In genomic region chr5:145120921-145121320, GRCm38 (mm10) we compare ENCODE assay signal across 28 mouse cellular contexts. TPM values are rescaled to one million over a fixed set of nuclear protein-coding genes. Genes with fewer than 3 reads are reported as not detected.
A peak's percentile ranks its signal among the peaks of the same experiment; 100 is the strongest.
DNase-seq lines count a peak whose midpoint lies in the region; ATAC-seq and TF ChIP-seq lines count a peak whose summit lies in the region.
"Had no signal": no experiment of that assay in that cellular context is flagged by ENCODE, and none has a peak within 500 bp of the region (broad histone marks: within the 10 kb centered on the region; RNA-seq: fewer than 3 reads in every experiment).

No protein-coding gene starts in this region.

- intact Hi-C loops in heart, adult 2 months (cut with DNase I), result no loop called here
- intact Hi-C loops in heart, postnatal 36 days (cut with DNase I), result no loop called here
- intact Hi-C loops in left cerebral cortex, adult 2 months (cut with DNase I), result no loop called here

- TF ChIP-seq CTCF in heart, adult 2 months (IDR thresholded peaks at IDR 0.05), result no peak
- no peak for TF ChIP-seq CTCF in kidney, postnatal 0 days (IDR thresholded peaks at IDR 0.05; ENCODE audit: low read depth)
- no peak for TF ChIP-seq CTCF in kidney, adult 2 months (conservative IDR thresholded peaks at IDR 0.05; ENCODE audit: insufficient read depth, insufficient read length, low read depth, low read length)
- no peak for TF ChIP-seq CTCF in left cerebral cortex, adult 2 months (IDR thresholded peaks at IDR 0.05)

- H3K79me2 ChIP-seq in heart, adult 2 months (replicated peaks; ENCODE audit: control insufficient read depth, insufficient read depth, low read length), result 0 out of 2 replicates have a peak, but pooled peaks cover 1% of the 10 kb centered on the region

- H3K4me3 ChIP-seq in heart, adult 2 months, result no peak overlapping the region
- H3K4me3 ChIP-seq in kidney, postnatal 0 days (replicated peaks; ENCODE audit: low read depth, low read length), result no peak overlapping the region
- H3K4me3 ChIP-seq in kidney, adult 2 months (ENCODE audit: insufficient read depth, low read depth, low read length), result no peak overlapping the region
- no peak overlapping the region for H3K4me3 ChIP-seq in embryonic facial prominence, embryonic 10.5 days
- no peak overlapping the region for H3K4me3 ChIP-seq in limb, embryonic 15.5 days
- no peak overlapping the region for H3K4me3 ChIP-seq in left cerebral cortex, adult 2 months
- H3K4me3 ChIP-seq: embryonic facial prominence, embryonic 12.5 days; erythroblast, embryonic 14.5 days; forebrain, embryonic 12.5 days; hindbrain, embryonic 10.5 days; intestine, embryonic 15.5 days; liver, embryonic 12.5 days; midbrain, embryonic 12.5 days had no signal

- no peaks in the 10 kb centered on the region for H3K9me3 ChIP-seq in kidney, postnatal 0 days (replicated peaks; ENCODE audit: low read length)
- 0 out of 2 replicates have a peak, but pooled peaks cover 4% of the 10 kb centered on the region for H3K9me3 ChIP-seq in embryonic facial prominence, embryonic 10.5 days
- no peaks in the 10 kb centered on the region for H3K9me3 ChIP-seq in limb, embryonic 15.5 days
- H3K9me3 ChIP-seq: embryonic facial prominence, embryonic 12.5 days; intestine, embryonic 15.5 days; midbrain, embryonic 12.5 days had no signal

- ATAC-seq in kidney, postnatal 0 days (replicated peaks; ENCODE audit: low FRiP score, low read depth), result no peak
- ATAC-seq in limb, embryonic 15.5 days (ENCODE audit: insufficient number of reproducible peaks, low FRiP score, low TSS enrichment, low read depth), result no peak
- ATAC-seq: hindbrain, embryonic 16.5 days; intestine, embryonic 15.5 days; liver, embryonic 12.5 days had no signal

- peak overlapping the region; percentile 2; the same call in 1 of the 2 replicates for H3K9ac ChIP-seq in heart, adult 2 months (ENCODE audit: low read depth, low read length)
- no peak overlapping the region for H3K9ac ChIP-seq in kidney, postnatal 0 days (ENCODE audit: low read depth, low read length)
- H3K9ac ChIP-seq in limb, embryonic 15.5 days, result no peak overlapping the region
- H3K9ac ChIP-seq: embryonic facial prominence, embryonic 12.5 days; forebrain, embryonic 12.5 days; intestine, embryonic 15.5 days; liver, embryonic 12.5 days; midbrain, embryonic 12.5 days had no signal

- no peak overlapping the region for H3K4me2 ChIP-seq in kidney, postnatal 0 days (ENCODE audit: low read length)
- no peak overlapping the region for H3K4me2 ChIP-seq in limb, embryonic 15.5 days
- H3K4me2 ChIP-seq: embryonic facial prominence, embryonic 12.5 days; forebrain, embryonic 12.5 days; heart, embryonic 11.5 days; intestine, embryonic 15.5 days; liver, embryonic 12.5 days; midbrain, embryonic 12.5 days had no signal

- TF ChIP-seq POLR2A in heart, adult 2 months (IDR thresholded peaks at IDR 0.05; ENCODE audit: insufficient read depth, low read depth, low read length), result no peak
- TF ChIP-seq POLR2A in kidney, adult 2 months (IDR thresholded peaks at IDR 0.05; ENCODE audit: low read depth, low read length), result no peak

- TF ChIP-seq EP300 in heart, adult 2 months (IDR thresholded peaks at IDR 0.05; ENCODE audit: insufficient read depth, low read depth, low read length), result no peak

- no peak for DNase-seq in heart, adult 2 months
- DNase-seq in heart, postnatal 36 days, result no peak
- peak; percentile 16 for DNase-seq in kidney, postnatal 0 days (ENCODE audit: low spot score)
- DNase-seq in kidney, adult 2 months, result no peak
- DNase-seq in embryonic facial prominence, embryonic 10.5 days (ENCODE audit: low spot score), result no peak
- no peak for DNase-seq in left cerebral cortex, adult 2 months (ENCODE audit: extremely low spot score in 1 of 2, low spot score in 2 of 2)
- DNase-seq in urinary bladder, postnatal 36 days (ENCODE audit: low spot score in 2 of 2), result no peak
- DNase-seq: cerebellum, adult 18-20 months; cerebellum, postnatal 14 days; gastrocnemius, postnatal 10 days; kidney, adult 9 months; kidney, postnatal 36 days; left cerebral cortex, postnatal 4 days; lung, adult 2 months; lung, postnatal 14 days; right cerebral cortex, postnatal 25 days; spleen, adult 18-20 months had no signal

- H3K27me3 ChIP-seq in heart, adult 2 months (ENCODE audit: control insufficient read depth, insufficient read depth, low read length), result no peaks in the 10 kb centered on the region
- no peaks in the 10 kb centered on the region for H3K27me3 ChIP-seq in kidney, postnatal 0 days (ENCODE audit: insufficient read depth, low read length)
- no peaks in the 10 kb centered on the region for H3K27me3 ChIP-seq in kidney, adult 2 months (replicated peaks; ENCODE audit: control insufficient read depth, insufficient read depth, low read length)
- H3K27me3 ChIP-seq in embryonic facial prominence, embryonic 10.5 days (replicated peaks; ENCODE audit: low read depth, poor library complexity, severe bottlenecking), result peaks cover 2% of the 10 kb centered on the region
- no peaks in the 10 kb centered on the region for H3K27me3 ChIP-seq in limb, embryonic 15.5 days
- H3K27me3 ChIP-seq: embryonic facial prominence, embryonic 12.5 days; intestine, embryonic 15.5 days; liver, embryonic 12.5 days; midbrain, embryonic 12.5 days had no signal

- WGBS in heart, adult 2 months, result 29% methylated on average over 7 of the region's 7 CpGs
- 30% methylated on average over 7 of the region's 7 CpGs for WGBS in kidney, postnatal 0 days
- WGBS in kidney, adult 2 months, result 48% methylated on average over 7 of the region's 7 CpGs
- 63% methylated on average over 7 of the region's 7 CpGs for WGBS in embryonic facial prominence, embryonic 10.5 days
- WGBS in limb, embryonic 15.5 days, result 37% methylated on average over 7 of the region's 7 CpGs

- peak overlapping the region; percentile 9; the same call in 1 of the 2 replicates for H3K27ac ChIP-seq in heart, adult 2 months
- H3K27ac ChIP-seq in kidney, postnatal 0 days, result no peak overlapping the region
- no peak overlapping the region for H3K27ac ChIP-seq in kidney, adult 2 months (ENCODE audit: insufficient read depth, low read depth, low read length)
- H3K27ac ChIP-seq in embryonic facial prominence, embryonic 10.5 days (replicated peaks), result 0 out of 2 replicates have a peak overlapping the region, but pooled peaks have one; percentile 4
- H3K27ac ChIP-seq in limb, embryonic 15.5 days, result peak overlapping the region; percentile 40
- no peak overlapping the region for H3K27ac ChIP-seq in left cerebral cortex, adult 2 months
- H3K27ac ChIP-seq: embryonic facial prominence, embryonic 12.5 days; forebrain, embryonic 12.5 days; hindbrain, embryonic 10.5 days; intestine, embryonic 15.5 days; liver, embryonic 12.5 days; midbrain, embryonic 12.5 days had no signal

- peaks cover 24% of the 10 kb centered on the region for H3K4me1 ChIP-seq in heart, adult 2 months (ENCODE audit: control insufficient read depth, insufficient read depth, low read length)
- peaks cover 7% of the 10 kb centered on the region for H3K4me1 ChIP-seq in kidney, postnatal 0 days (replicated peaks; ENCODE audit: insufficient read depth, low read length)
- H3K4me1 ChIP-seq in kidney, adult 2 months (ENCODE audit: control insufficient read depth, insufficient read depth, low read length), result no peaks in the 10 kb centered on the region
- peaks cover 10% of the 10 kb centered on the region for H3K4me1 ChIP-seq in embryonic facial prominence, embryonic 10.5 days
- peaks cover 39% of the 10 kb centered on the region for H3K4me1 ChIP-seq in limb, embryonic 15.5 days
- H3K4me1 ChIP-seq: forebrain, embryonic 12.5 days; hindbrain, embryonic 10.5 days; midbrain, embryonic 12.5 days had no signal

- H3K36me3 ChIP-seq in heart, adult 2 months (ENCODE audit: control insufficient read depth, insufficient read depth, low read length), result no peaks in the 10 kb centered on the region
- H3K36me3 ChIP-seq in kidney, postnatal 0 days (ENCODE audit: insufficient read depth, low read length), result peaks cover 26% of the 10 kb centered on the region
- no peaks in the 10 kb centered on the region for H3K36me3 ChIP-seq in kidney, adult 2 months (ENCODE audit: control insufficient read depth, insufficient read depth, low read length)
- H3K36me3 ChIP-seq in embryonic facial prominence, embryonic 10.5 days (replicated peaks), result peaks cover 47% of the 10 kb centered on the region
- H3K36me3 ChIP-seq in limb, embryonic 15.5 days, result peaks cover 45% of the 10 kb centered on the region

RNA-seq across cellular contexts. Expression of gene Arpc1b, which starts 6.9 kb away (rescaled TPM):
- 10 to 100 TPM; 60.8 to 75.0 TPM for total RNA-seq in heart, adult 2 months (2021)
- 133 and 137 TPM in 2 replicates for polyA plus RNA-seq in heart, adult 2 months (2012; rRNA removed)
- total RNA-seq in heart, postnatal 36 days (2021), result 10 to 100 TPM; 71.7 to 84.7 TPM
- polyA plus RNA-seq in kidney, postnatal 0 days (2015; fragmentation: Nextera tagmentation; extraction: Ambion mirVana), result 261 and 283 TPM in 2 replicates
- 184 and 193 TPM in 2 replicates for polyA plus RNA-seq in kidney, adult 2 months (2012; rRNA removed)
- polyA plus RNA-seq in embryonic facial prominence, embryonic 10.5 days (2016; fragmentation: Nextera tagmentation; extraction: Ambion mirVana), result 95.4 and 97.9 TPM in 2 replicates
- polyA plus RNA-seq in limb, embryonic 15.5 days (2015; fragmentation: Nextera tagmentation; extraction: Ambion mirVana), result 389 and 480 TPM in 2 replicates
- 10 to 100 TPM; 19.0 to 23.5 TPM for total RNA-seq in left cerebral cortex, adult 2 months (2021)

RNA-seq across cellular contexts. Expression of gene Pdap1, which starts 19.1 kb away (rescaled TPM):
- 10 to 100 TPM; 37.8 to 38.5 TPM for total RNA-seq in heart, adult 2 months (2021)
- 16.1 and 19.5 TPM in 2 replicates for polyA plus RNA-seq in heart, adult 2 months (2012; rRNA removed)
- total RNA-seq in heart, postnatal 36 days (2021), result 10 to 100 TPM; 39.3 to 45.7 TPM
- 89.9 and 95.7 TPM in 2 replicates for polyA plus RNA-seq in kidney, postnatal 0 days (2015; fragmentation: Nextera tagmentation; extraction: Ambion mirVana)
- 20.1 and 25.6 TPM in 2 replicates for polyA plus RNA-seq in kidney, adult 2 months (2012; rRNA removed)
- 144 and 151 TPM in 2 replicates for polyA plus RNA-seq in embryonic facial prominence, embryonic 10.5 days (2016; fragmentation: Nextera tagmentation; extraction: Ambion mirVana)
- polyA plus RNA-seq in limb, embryonic 15.5 days (2015; fragmentation: Nextera tagmentation; extraction: Ambion mirVana), result 89.2 and 95.1 TPM in 2 replicates
- 10 to 100 TPM; 92.5 to 96.0 TPM for total RNA-seq in left cerebral cortex, adult 2 months (2021)

RNA-seq across cellular contexts. Expression of gene Bud31, which starts 19.2 kb away (rescaled TPM):
- total RNA-seq in heart, adult 2 months (2021), result 10 to 100 TPM; 56.5 to 66.5 TPM
- 36.6 and 48.0 TPM in 2 replicates for polyA plus RNA-seq in heart, adult 2 months (2012; rRNA removed)
- total RNA-seq in heart, postnatal 36 days (2021), result 10 to 100 TPM; 59.5 to 61.1 TPM
- 185 and 186 TPM in 2 replicates for polyA plus RNA-seq in kidney, postnatal 0 days (2015; fragmentation: Nextera tagmentation; extraction: Ambion mirVana)
- polyA plus RNA-seq in kidney, adult 2 months (2012; rRNA removed), result 71.5 and 84.1 TPM in 2 replicates
- polyA plus RNA-seq in embryonic facial prominence, embryonic 10.5 days (2016; fragmentation: Nextera tagmentation; extraction: Ambion mirVana), result 249 and 250 TPM in 2 replicates
- 168 and 184 TPM in 2 replicates for polyA plus RNA-seq in limb, embryonic 15.5 days (2015; fragmentation: Nextera tagmentation; extraction: Ambion mirVana)
- total RNA-seq in left cerebral cortex, adult 2 months (2021), result 10 to 100 TPM; 69.4 to 69.6 TPM

RNA-seq across cellular contexts. Expression of gene Kpna7, which starts 37.1 kb away (rescaled TPM):
- total RNA-seq in heart, adult 2 months (2021), result not detected
- not detected in 2 replicates for polyA plus RNA-seq in heart, adult 2 months (2012; rRNA removed)
- total RNA-seq in heart, postnatal 36 days (2021), result not detected
- polyA plus RNA-seq in kidney, postnatal 0 days (2015; fragmentation: Nextera tagmentation; extraction: Ambion mirVana), result not detected in 2 replicates
- not detected in 2 replicates for polyA plus RNA-seq in kidney, adult 2 months (2012; rRNA removed)
- polyA plus RNA-seq in embryonic facial prominence, embryonic 10.5 days (2016; fragmentation: Nextera tagmentation; extraction: Ambion mirVana), result 0.06 TPM in 1 of 2 replicates, not detected in the other
- polyA plus RNA-seq in limb, embryonic 15.5 days (2015; fragmentation: Nextera tagmentation; extraction: Ambion mirVana), result not detected in 2 replicates
- total RNA-seq in left cerebral cortex, adult 2 months (2021), result not detected
- total RNA-seq: gastrocnemius, postnatal 10 days; left cerebral cortex, postnatal 4 days; megakaryocyte progenitor cell, adult 5-6 weeks had no signal
- polyA plus RNA-seq: embryonic facial prominence, embryonic 12.5 days; erythroblast, embryonic 14.5 days; forebrain, embryonic 12.5 days; heart, embryonic 11.5 days; hindbrain, embryonic 10.5 days; hindbrain, embryonic 16.5 days; lung, adult 2 months; midbrain, embryonic 12.5 days had no signal

RNA-seq across cellular contexts. Expression of gene Arpc1a, which starts 37.3 kb away (rescaled TPM):
- 10 to 100 TPM; 60.4 to 64.4 TPM for total RNA-seq in heart, adult 2 months (2021)
- polyA plus RNA-seq in heart, adult 2 months (2012; rRNA removed), result 67.8 and 79.9 TPM in 2 replicates
- 10 to 100 TPM; 63.4 to 64.3 TPM for total RNA-seq in heart, postnatal 36 days (2021)
- polyA plus RNA-seq in kidney, postnatal 0 days (2015; fragmentation: Nextera tagmentation; extraction: Ambion mirVana), result 145 and 156 TPM in 2 replicates
- polyA plus RNA-seq in kidney, adult 2 months (2012; rRNA removed), result 123 and 141 TPM in 2 replicates
- 122 and 129 TPM in 2 replicates for polyA plus RNA-seq in embryonic facial prominence, embryonic 10.5 days (2016; fragmentation: Nextera tagmentation; extraction: Ambion mirVana)
- polyA plus RNA-seq in limb, embryonic 15.5 days (2015; fragmentation: Nextera tagmentation; extraction: Ambion mirVana), result 143 and 147 TPM in 2 replicates
- total RNA-seq in left cerebral cortex, adult 2 months (2021), result 100 to 1,000 TPM; 192 to 199 TPM

Comparison
In these comparisons a context has a peak if more than half of its experiments do, and no peak if none do; other contexts are left out.
1. H3K27ac ChIP-seq: peak in heart, adult 2 months (single experiment), embryonic facial prominence, embryonic 10.5 days (single experiment) and limb, embryonic 15.5 days (single experiment); none in kidney, postnatal 0 days (single experiment), kidney, adult 2 months (single experiment) and left cerebral cortex, adult 2 months (single experiment).